8 mouse cellular contexts compared by ENCODE assay signal in genomic region chr17:84675951-84676366, GRCm38 (mm10). TPM values are rescaled to one million over a fixed set of nuclear protein-coding genes. Genes with fewer than 3 reads are reported as not detected.
DNase-seq lines count a peak whose midpoint lies in the region; ATAC-seq and TF ChIP-seq lines count a peak whose summit lies in the region.

Gene Abcg8 (plus strand): TSS chr17:84676302.

- H3K9me3 ChIP-seq in ES-E14 (ENCODE audit: control insufficient read depth, insufficient read depth, low read depth, low read length), result no peaks in the 10 kb centered on the region
- H3K9me3 ChIP-seq in heart, embryonic 12.5 days (replicated peaks), result no peaks in the 10 kb centered on the region
- H3K9me3 ChIP-seq in midbrain, embryonic 10.5 days (replicated peaks), result no peaks in the 10 kb centered on the region

- peak within 1 kb of the TSS; percentile 16; the same call in 1 of the 2 replicates for H3K9ac ChIP-seq in ES-E14 (ENCODE audit: insufficient read depth, low read depth, low read length, poor library complexity, severe bottlenecking)
- peak within 1 kb of the TSS; percentile 49; the same call in 1 of the 2 replicates for H3K9ac ChIP-seq in heart, embryonic 12.5 days

- 0 out of 2 replicates have a peak, but pooled peaks cover 13% of the 10 kb centered on the region for H3K27me3 ChIP-seq in heart, embryonic 12.5 days (replicated peaks)
- H3K27me3 ChIP-seq in midbrain, embryonic 10.5 days (ENCODE audit: low read depth, poor library complexity, severe bottlenecking), result peaks cover 22% of the 10 kb centered on the region

- H3K27ac ChIP-seq in ES-E14 (ENCODE audit: insufficient read depth, low read depth, low read length, poor library complexity, severe bottlenecking), result no peak within 1 kb of the TSS
- H3K27ac ChIP-seq in heart, embryonic 12.5 days (ENCODE audit: poor library complexity, severe bottlenecking), result no peak within 1 kb of the TSS
- peak within 1 kb of the TSS; percentile 74 for H3K27ac ChIP-seq in midbrain, embryonic 10.5 days (replicated peaks)

- under 1% methylated on average over 24 of the region's 24 CpGs for WGBS in heart, embryonic 12.5 days
- 4% methylated on average over 24 of the region's 24 CpGs for WGBS in midbrain, embryonic 10.5 days

- no peaks in the 10 kb centered on the region for H3K4me1 ChIP-seq in ES-E14 (ENCODE audit: control insufficient read depth in 2 of 2, insufficient read depth in 2 of 2, low read length in 2 of 2, poor library complexity in 1 of 2)
- H3K4me1 ChIP-seq in heart, embryonic 12.5 days (replicated peaks), result no peaks in the 10 kb centered on the region; the same call in 1 of the 2 replicates
- peaks cover 37% of the 10 kb centered on the region for H3K4me1 ChIP-seq in midbrain, embryonic 10.5 days

- H3K4me2 ChIP-seq in heart, embryonic 12.5 days, result peak within 1 kb of the TSS; percentile 72

- H3K36me3 ChIP-seq in ES-E14 (ENCODE audit: control insufficient read depth, insufficient read depth, low read length, poor library complexity, severe bottlenecking), result no peaks in the 10 kb centered on the region
- no peaks in the 10 kb centered on the region for H3K36me3 ChIP-seq in heart, embryonic 12.5 days
- no peaks in the 10 kb centered on the region for H3K36me3 ChIP-seq in midbrain, embryonic 10.5 days

- 0 out of 2 replicates have a peak, but pooled peaks have one; percentile 48 for ATAC-seq in heart, embryonic 12.5 days (ENCODE audit: insufficient number of reproducible peaks, low FRiP score)
- no peak; the same call in 1 of the 2 replicates for ATAC-seq in monocyte, adult 5-6 weeks (replicated peaks; ENCODE audit: insufficient number of reproducible peaks, low FRiP score, low TSS enrichment, poor library complexity, severe bottlenecking)

- peak; percentile 34 for DNase-seq in adrenal gland, postnatal 14 days
- DNase-seq in adrenal gland, postnatal 4 days (ENCODE audit: low spot score in 2 of 2), result no peak
- DNase-seq in ES-E14 (ENCODE audit: low read depth, low spot score), result no peak
- DNase-seq in kidney, postnatal 4 days, result peak; percentile 65 to 76
- DNase-seq in midbrain, embryonic 10.5 days (ENCODE audit: low spot score), result peak; percentile 58
- no peak for DNase-seq in urinary bladder, postnatal 4 days (ENCODE audit: low spot score in 2 of 2)

- H3K4me3 ChIP-seq in ES-E14 (ENCODE audit: insufficient read depth in 1 of 2, low read depth in 1 of 2, low read length in 2 of 2, poor library complexity in 1 of 2, severe bottlenecking in 1 of 2), result peak within 1 kb of the TSS; percentile 18 to 43; a peak in 2 of 4 replicates
- H3K4me3 ChIP-seq in heart, embryonic 12.5 days, result peak within 1 kb of the TSS; percentile 46
- H3K4me3 ChIP-seq in midbrain, embryonic 10.5 days, result peak within 1 kb of the TSS; percentile 50

- in situ Hi-C loops in ES-E14 (cut with MboI; ENCODE audit: low sequenced_read_pairs in 2 of 2, unreplicated experiment in 2 of 2), result no loop called here

TF ChIP-seq in ES-E14, 5 proteins besides CTCF, POLR2A, EP300 and RAD21:
- TF ChIP-seq ZC3H11A (IDR thresholded peaks at IDR 0.05; ENCODE audit: borderline replicate concordance, low read depth, low read length) (no peak), ZNF384 (IDR thresholded peaks at IDR 0.05; ENCODE audit: low read depth, low read length) (no peak), MAFK (IDR thresholded peaks at IDR 0.05; ENCODE audit: insufficient read depth, low read depth, low read length) (no peak), CHD2 (IDR thresholded peaks at IDR 0.05; ENCODE audit: low read depth, low read length) (no peak), HCFC1 (IDR thresholded peaks at IDR 0.05; ENCODE audit: borderline replicate concordance, insufficient read depth, low read length) (no peak)
TF ChIP-seq in ES-E14: peak in this region for 0.

RNA-seq across cellular contexts. Expression of gene Abcg8, which starts in this region (rescaled TPM):
- 0.49 and 17.1 TPM in 2 replicates for total RNA-seq in adrenal gland, postnatal 14 days (2021)
- total RNA-seq in adrenal gland, postnatal 4 days (2021), result 1 to 10 TPM in 1 of 2 experiments, under 1 TPM in 1; 0.25 to 4.5 TPM
- 0.05 and 0.09 TPM in 2 replicates for total RNA-seq in ES-E14 (2012; rRNA removed)
- polyA plus RNA-seq in heart, embryonic 12.5 days (2016; fragmentation: Nextera tagmentation; extraction: Ambion mirVana), result not detected in 2 replicates
- polyA plus RNA-seq in midbrain, embryonic 10.5 days (2016; fragmentation: Nextera tagmentation; extraction: Ambion mirVana), result 0.15 TPM in 1 of 2 replicates, not detected in the other
- not detected in 3 replicates for total RNA-seq in monocyte, adult 5-6 weeks (2017)

Comparison
In these comparisons a context has a peak if more than half of its experiments do, and no peak if none do; other contexts are left out.
1. DNase-seq: peak in adrenal gland, postnatal 14 days (single experiment) and kidney, postnatal 4 days (2 of 2); none in adrenal gland, postnatal 4 days (0 of 2), ES-E14 (single experiment) and urinary bladder, postnatal 4 days (0 of 2).
2. Peak in ATAC-seq, H3K4me3 ChIP-seq, H3K9ac ChIP-seq and H3K4me2 ChIP-seq in heart, embryonic 12.5 days; RNA of the gene not detected or under 1 TPM.
3. Peak in DNase-seq, H3K4me3 ChIP-seq and H3K27ac ChIP-seq in midbrain, embryonic 10.5 days; RNA of the gene not detected or under 1 TPM.
4. Peak in every context shown above with its lines, with median percentiles within 50 percentile points of each other: H3K4me3 ChIP-seq.